In genomic region chrX:114484153-114484552, GRCm38 (mm10) we compare ENCODE assay signal across 16 mouse cellular contexts.
"Had no signal": no experiment of that assay in that cellular context is flagged by ENCODE, and none has a peak within 500 bp of the region (broad histone marks: within the 10 kb centered on the region; RNA-seq: fewer than 3 reads in every experiment).

No protein-coding gene starts in this region.

- H3K9ac ChIP-seq: neural tube, embryonic 13.5 days; neural tube, embryonic 15.5 days; stomach, embryonic 15.5 days had no signal

- DNase-seq: retina, postnatal 1 day; right cerebral cortex, adult 18-20 months; right cerebral cortex, postnatal 14 days; right cerebral cortex, postnatal 25 days; right cerebral cortex, postnatal 4 days; spleen, adult 18-20 months; thymus, adult 18-20 months; thymus, adult 2 months; thymus, postnatal 14 days; thymus, postnatal 25 days; thymus, postnatal 36 days; thymus, postnatal 4 days had no signal

- H3K9me3 ChIP-seq: neural tube, embryonic 13.5 days; neural tube, embryonic 15.5 days; stomach, embryonic 15.5 days had no signal

- H3K27ac ChIP-seq: neural tube, embryonic 13.5 days; neural tube, embryonic 15.5 days; stomach, embryonic 15.5 days; stomach, postnatal 0 days had no signal

- H3K4me3 ChIP-seq: neural tube, embryonic 13.5 days; neural tube, embryonic 15.5 days; stomach, embryonic 15.5 days had no signal

- H3K4me1 ChIP-seq: neural tube, embryonic 13.5 days; neural tube, embryonic 15.5 days; stomach, embryonic 15.5 days had no signal

- H3K36me3 ChIP-seq: neural tube, embryonic 13.5 days; neural tube, embryonic 15.5 days; stomach, embryonic 15.5 days had no signal

- H3K27me3 ChIP-seq: neural tube, embryonic 13.5 days; neural tube, embryonic 15.5 days; stomach, embryonic 15.5 days had no signal
